Mouse (Mus musculus): ENCODE measurements at regions not wholly inside any gene's neighbourhood (a gene's known extent, or its start where the extent isn't known, plus 50 kb on each side); places are given as distances from the start of the nearest gene placed in this dataset.

- TF ChIP-seq CTCF (IDR thresholded peaks at IDR 0.05; ENCODE audit: low read depth, low read length) (no peak), POLR2A (IDR thresholded peaks at IDR 0.05; ENCODE audit: extremely low read depth, insufficient read depth, low read length) (no peak)
These were observed 96.4 kb downstream of the Ackr3 start for GRCm38 (mm10) chr1:90300229-90300628.

All from liver, adult 2 months (tissue).